Mouse (Mus musculus) forelimb bud, embryonic 11.5 days (tissue): ENCODE results near the gene Zfp771.
"Not testable (repeated sequence)": the region's sequence is repeated elsewhere in the genome, so short reads cannot be mapped to it uniquely, and the experiment has no call there.

ENCODE experiments used
- DNase-seq: peaks from one replicate; pipeline ENCODE4 v3.0.0-alpha.2; 2012; ENCODE audit warnings: low read depth, low spot score

The Zfp771 gene

DNA sequence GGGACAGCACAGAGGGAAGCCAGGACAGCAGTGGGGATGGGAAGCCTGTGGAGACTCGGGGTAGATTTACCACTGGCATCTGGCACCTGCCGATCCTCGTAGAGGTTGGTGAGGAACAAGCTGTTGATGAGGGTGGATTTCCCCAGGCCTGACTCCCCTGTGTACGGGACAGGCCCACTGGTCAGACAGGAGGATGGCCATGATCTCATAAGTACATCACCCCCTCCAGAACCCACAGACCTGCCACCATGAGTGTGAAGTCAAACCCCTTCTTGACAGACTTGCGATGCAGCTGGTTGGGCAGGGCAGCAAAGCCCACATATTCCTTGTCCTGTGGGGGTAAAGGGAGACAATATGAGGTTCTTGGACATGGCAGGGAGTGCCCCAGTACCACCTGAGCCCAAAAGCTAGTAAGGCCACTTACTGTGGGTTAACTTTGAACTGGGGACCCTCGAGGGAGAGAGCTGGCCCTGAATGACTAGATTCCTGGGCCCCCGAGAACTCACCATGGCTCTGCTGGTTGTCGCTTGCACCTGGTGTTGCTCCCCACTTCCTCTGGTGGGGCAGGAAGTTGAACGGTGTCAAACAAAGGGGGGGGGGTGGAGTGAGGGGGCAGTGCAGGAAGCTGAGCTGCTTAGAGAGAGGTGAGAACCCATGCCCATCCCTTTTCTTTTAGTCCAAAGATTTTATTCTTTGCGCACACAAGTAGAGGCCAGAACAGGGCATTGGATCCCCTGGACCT lies 26.0 kb upstream of the Zfp771 start:
- DNase-seq: no peak

- DNase-seq: no peak
Measured at GRCm38 (mm10) chr7:127218670-127219069, 25.4 kb upstream of the Zfp771 start.

GRCm38 (mm10) chr7:127220440-127220839 lies 23.6 kb upstream of the Zfp771 start:
- no peak for DNase-seq

- no peak for DNase-seq
Measured at GRCm38 (mm10) chr7:127223106-127223505, 21.0 kb upstream of the Zfp771 start.

- DNase-seq: no peak
Measured at GRCm38 (mm10) chr7:127223515-127224478, 20.3 kb upstream of the Zfp771 start.

DNA sequence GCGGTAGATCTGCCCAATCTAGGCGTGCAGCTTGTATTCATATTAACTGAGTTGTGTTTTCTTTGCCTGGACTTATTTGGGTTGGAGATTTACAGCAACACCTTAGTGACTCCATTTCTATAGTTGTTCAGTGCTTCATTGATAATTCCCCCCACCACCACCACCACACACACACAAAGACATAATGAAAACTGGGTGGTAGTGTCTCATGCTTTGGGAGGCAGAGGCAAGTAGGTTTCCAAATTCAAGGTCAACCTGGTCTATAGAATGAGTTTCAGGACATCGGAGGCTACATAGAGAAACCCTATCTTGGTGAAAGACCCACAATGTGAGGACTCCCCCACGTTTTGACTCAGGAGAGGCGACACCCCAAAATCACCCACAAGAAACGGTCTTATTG lies 19.5 kb upstream of the Zfp771 start:
- no peak for DNase-seq

GRCm38 (mm10) chr7:127225147-127225995 lies 18.7 kb upstream of the Zfp771 start:
- no peak for DNase-seq

DNA sequence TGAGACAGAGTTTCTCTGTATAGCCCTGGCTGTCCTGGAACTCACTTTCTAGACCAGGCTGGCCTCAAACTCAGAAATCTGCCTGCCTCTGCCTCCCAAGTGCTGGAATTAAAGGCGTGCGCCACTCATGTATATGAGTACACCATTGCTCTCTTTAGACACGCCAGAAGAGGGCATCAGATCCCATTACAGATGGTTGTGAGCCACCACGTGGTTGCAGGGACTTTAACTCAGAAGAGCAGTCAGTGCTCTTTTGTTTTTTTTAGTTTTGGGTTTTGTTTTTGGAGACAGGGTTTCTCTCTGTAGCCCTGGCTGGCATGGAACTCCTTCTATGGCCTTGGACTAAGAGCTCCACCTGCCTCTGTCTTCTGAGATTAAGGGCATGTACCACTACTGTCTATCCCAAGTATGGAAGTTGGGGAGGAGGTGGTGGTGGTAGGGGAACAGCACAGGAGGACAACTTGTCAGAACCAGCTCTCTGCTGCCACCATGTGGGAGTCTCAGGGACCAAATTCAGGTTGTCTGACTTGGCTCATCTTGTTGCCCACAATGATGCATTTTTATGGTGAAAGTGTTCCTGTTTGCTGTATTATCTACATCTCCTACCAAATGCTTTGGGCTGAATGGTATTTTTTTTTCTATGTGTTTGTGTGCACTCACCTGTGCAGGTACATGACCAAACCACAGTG lies 15.3 kb upstream of the Zfp771 start:
- peak; percentile 71 for DNase-seq

- DNase-seq: no peak
Measured at GRCm38 (mm10) chr7:127231376-127231775, 12.7 kb upstream of the Zfp771 start.

DNA sequence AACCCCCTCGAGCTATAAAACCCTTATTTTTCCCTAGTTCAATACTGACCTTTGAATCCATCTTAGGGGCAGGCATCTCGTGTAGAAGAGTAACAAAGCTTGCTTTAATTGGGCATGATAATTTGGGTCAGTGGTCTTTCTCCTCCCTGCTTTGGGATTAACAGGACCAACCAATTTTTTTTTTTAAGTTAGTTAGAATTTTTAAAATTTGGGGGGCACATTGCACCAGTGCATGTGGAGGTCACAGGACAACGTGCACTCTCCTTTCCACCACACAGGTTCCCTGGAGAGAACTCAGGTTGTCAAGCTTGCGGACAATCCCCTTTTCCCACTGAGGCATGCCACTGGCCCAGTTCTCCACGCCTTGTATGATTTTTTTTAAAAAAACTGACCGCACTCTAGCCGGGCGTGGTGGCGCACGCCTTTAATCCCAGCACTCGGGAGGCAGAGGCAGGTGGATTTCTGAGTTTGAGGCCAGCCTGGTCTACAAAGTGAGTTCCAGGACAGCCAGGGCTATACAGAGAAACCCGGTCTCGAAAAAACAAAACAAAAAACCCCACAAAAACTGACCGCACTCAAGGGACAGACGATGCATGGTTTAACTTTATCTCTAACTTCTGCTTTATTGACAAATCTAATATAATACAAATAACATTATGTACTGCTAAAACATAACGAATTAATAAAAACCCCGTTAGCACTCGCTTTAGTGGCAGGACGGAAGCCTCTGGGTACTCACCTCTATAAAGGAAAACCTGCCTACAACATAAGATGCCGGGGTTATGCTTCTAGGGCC lies 12.1 kb upstream of the Zfp771 start:
- DNase-seq: no peak

DNA sequence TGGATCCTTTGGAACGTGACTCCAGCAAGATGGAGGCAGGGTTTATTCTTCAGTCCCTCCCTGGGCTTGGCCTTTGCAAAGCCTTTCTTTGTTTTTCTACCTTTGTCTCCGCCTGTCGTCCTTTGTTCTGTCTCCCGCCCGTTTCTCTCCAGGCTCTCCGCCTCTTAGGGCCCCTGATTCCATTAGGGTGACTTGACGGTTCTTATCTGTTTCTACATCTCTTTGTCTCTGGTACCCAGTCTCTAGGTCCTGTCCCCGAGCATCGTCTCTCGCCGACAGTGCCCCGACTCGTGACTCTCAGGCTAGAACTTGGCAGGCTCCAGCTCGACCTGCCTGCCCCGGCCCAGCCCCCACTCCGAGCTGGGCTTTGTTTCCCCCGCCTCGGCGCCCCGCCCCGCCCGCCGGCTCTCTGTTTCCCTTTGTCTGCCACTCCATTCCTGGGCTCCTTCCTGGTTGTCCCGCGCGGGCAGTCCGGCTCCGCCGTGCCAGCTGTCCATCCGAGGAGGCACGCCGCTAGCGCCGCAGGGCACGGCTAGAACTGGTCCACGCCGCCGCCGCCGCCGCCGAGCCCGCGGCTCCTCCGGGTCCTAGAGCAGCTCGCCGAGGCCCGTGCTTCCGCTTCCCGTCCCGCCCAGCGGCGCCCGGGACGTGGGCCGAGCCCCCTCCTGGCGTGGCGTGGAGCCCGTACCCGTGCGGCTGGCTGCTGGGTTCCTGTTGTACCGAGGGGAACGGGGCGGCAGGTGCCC lies 11.3 kb upstream of the Zfp771 start, which contains the start of the genes Zfp553 and Sept1:
TSS of gene Zfp553 (plus strand) at position 440 of the 746 bp plus-strand sequence.
TSS of gene Sept1 (minus strand) at position 509 of the 746 bp plus-strand sequence.
- DNase-seq: peak; percentile 72

DNA sequence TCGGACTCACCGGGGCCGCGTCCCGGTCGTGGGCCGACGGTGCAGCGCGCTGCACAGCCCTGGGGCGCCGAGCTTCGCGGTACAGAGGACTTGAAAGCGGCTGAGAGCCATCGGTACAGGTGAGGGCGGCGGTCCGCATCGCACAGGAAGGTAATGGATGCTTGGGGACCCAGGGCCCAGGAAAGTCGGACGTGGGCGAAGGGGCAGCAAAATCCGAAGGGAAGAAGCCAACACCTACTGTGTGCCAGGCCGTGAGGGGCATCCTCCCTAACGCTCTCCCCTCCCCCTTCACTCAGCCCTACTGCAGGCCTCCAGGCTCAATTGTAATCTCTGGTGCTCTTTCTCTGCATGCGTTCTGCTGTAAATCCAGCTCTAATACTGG lies 10.7 kb upstream of the Zfp771 start:
- DNase-seq: no peak

GRCm38 (mm10) chr7:127233765-127234164 lies 10.3 kb upstream of the Zfp771 start:
- DNase-seq: no peak

DNA sequence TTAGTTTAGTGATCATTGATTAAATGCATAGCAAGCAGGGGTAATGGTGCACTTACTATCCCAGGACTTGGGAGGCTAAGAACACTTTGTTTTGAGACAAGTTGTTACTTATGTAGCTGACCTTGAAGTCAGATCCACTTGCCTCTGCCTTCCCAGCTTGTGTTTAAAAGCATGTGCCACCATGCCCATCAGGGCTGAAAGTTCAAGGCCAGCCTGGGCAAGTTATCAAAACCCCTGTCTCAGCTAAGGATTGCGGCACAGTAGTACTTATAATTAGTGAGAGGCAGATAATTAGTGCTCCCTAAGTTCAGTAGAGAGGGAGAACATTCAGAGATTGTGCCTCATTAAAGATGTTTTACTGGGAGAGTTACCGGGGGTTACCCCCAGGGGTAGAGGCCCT lies 9.3 kb upstream of the Zfp771 start:
- no peak for DNase-seq

DNA sequence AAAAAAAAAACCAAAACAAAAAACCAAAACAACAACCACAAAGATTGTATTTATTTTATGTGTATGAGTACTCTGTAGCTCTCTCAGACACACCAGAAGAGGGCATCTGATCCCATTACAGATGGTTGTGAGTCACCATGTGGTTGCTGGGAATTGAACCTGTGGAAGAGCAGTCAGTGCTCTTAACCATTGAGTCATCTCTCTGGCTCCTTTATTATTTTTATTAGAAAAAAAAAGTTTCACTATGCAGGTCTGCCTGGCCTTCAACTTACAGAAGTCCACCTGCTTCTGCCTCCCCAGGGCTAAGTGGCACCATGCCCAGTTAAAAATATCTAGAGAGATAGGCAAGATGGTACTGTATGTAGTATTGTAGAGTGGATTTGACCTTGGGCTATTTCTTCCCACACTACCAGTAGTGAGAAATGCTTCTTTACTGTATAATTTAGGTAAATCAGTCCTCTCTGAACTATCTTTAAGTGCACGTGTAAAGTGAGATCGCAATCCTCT lies 660 bp upstream of the Zfp771 start:
- no peak for DNase-seq

DNA sequence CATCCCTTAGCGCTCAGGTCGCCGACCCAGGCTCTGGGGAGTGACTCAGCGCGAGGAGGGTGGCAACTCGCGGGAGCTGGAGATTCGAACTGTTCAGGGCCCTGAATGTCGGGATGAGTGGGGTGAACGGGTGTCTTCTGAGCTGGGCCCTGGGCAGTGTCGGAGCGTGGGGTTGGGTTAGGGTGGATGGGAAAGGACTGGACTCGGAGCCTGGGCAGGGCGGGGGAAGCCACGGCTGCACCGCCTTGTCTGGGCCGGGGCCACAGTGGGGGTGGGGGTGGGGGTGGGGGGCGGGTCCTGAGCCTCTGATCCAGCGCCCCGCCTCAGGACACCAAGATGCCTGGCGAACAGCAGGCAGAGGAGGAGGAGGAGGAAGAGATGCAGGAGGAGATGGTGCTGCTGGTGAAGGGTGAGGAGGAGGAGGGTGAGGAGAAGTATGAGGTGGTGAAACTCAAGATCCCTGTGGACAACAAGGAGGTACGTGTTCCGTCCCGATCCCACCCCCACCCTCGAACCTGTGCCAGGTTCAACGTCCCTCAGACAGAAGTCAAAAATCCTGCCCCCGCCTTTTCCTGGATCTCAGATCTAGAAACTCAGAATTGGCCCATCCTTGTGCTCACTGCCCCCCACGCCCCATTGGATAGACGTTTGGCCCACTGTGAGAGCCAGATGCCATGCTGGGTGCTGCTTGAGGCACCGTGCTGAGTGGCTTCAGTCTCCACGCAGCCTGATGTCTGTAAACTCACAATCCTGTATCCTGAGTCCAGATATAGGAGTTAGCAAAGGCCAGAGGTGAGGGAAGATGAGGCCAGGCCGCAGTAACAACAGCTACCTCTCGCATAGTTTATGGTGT lies 810 bp downstream of the Zfp771 start:
- DNase-seq: no peak

- DNase-seq: not testable (repeated sequence)
Measured at GRCm38 (mm10) chr7:127250511-127250910, 6.4 kb downstream of the Zfp771 start.

- DNase-seq: peak; percentile 42
Measured at GRCm38 (mm10) chr7:127252414-127252813, 8.3 kb downstream of the Zfp771 start.
